30 mouse cellular contexts compared by ENCODE assay signal in genomic region chr11:73168071-73168470, GRCm38 (mm10). TPM values are rescaled to one million over a fixed set of nuclear protein-coding genes. Genes with fewer than 3 reads are reported as not detected.
A peak's percentile ranks its signal among the peaks of the same experiment; 100 is the strongest.
DNase-seq lines count a peak whose midpoint lies in the region; ATAC-seq and TF ChIP-seq lines count a peak whose summit lies in the region.
"Had no signal": no experiment of that assay in that cellular context is flagged by ENCODE, and none has a peak within 500 bp of the region (broad histone marks: within the 10 kb centered on the region; RNA-seq: fewer than 3 reads in every experiment).

No protein-coding gene starts in this region.

- H3K9me3 ChIP-seq in neural tube, embryonic 12.5 days = no peaks in the 10 kb centered on the region
- H3K9me3 ChIP-seq in neural tube, embryonic 15.5 days (replicated peaks) = no peaks in the 10 kb centered on the region
- no peaks in the 10 kb centered on the region for H3K9me3 ChIP-seq in lung, postnatal 0 days (ENCODE audit: low read length)
- no peaks in the 10 kb centered on the region for H3K9me3 ChIP-seq in hindbrain, embryonic 11.5 days (ENCODE audit: control insufficient read depth, low read length)
- H3K9me3 ChIP-seq: embryonic facial prominence, embryonic 13.5 days; forebrain, embryonic 10.5 days; forebrain, embryonic 15.5 days; heart, embryonic 10.5 days; heart, embryonic 15.5 days; hindbrain, embryonic 13.5 days; liver, embryonic 15.5 days; lung, embryonic 15.5 days had no signal

- no peaks in the 10 kb centered on the region for H3K4me1 ChIP-seq in neural tube, embryonic 12.5 days
- H3K4me1 ChIP-seq in neural tube, embryonic 15.5 days = no peaks in the 10 kb centered on the region
- H3K4me1 ChIP-seq in lung, postnatal 0 days (ENCODE audit: insufficient read depth, low read depth, low read length) = peaks cover 8% of the 10 kb centered on the region; the same call in 1 of the 2 replicates
- H3K4me1 ChIP-seq in hindbrain, embryonic 11.5 days (replicated peaks; ENCODE audit: control insufficient read depth, insufficient read depth, low read length) = no peaks in the 10 kb centered on the region
- H3K4me1 ChIP-seq: forebrain, embryonic 15.5 days had no signal

- no peak overlapping the region for H3K4me2 ChIP-seq in neural tube, embryonic 12.5 days (replicated peaks)
- H3K4me2 ChIP-seq in neural tube, embryonic 15.5 days = no peak overlapping the region
- H3K4me2 ChIP-seq in lung, postnatal 0 days (replicated peaks; ENCODE audit: low read depth, low read length) = no peak overlapping the region
- H3K4me2 ChIP-seq in hindbrain, embryonic 11.5 days (replicated peaks; ENCODE audit: low read depth, low read length) = no peak overlapping the region
- H3K4me2 ChIP-seq: embryonic facial prominence, embryonic 13.5 days; forebrain, embryonic 15.5 days; heart, embryonic 15.5 days; hindbrain, embryonic 13.5 days; liver, embryonic 15.5 days; lung, embryonic 15.5 days; midbrain, embryonic 11.5 days had no signal

- peaks cover 8% of the 10 kb centered on the region; the same call in 1 of the 2 replicates for H3K36me3 ChIP-seq in neural tube, embryonic 12.5 days
- H3K36me3 ChIP-seq in neural tube, embryonic 15.5 days = peaks cover 1% of the 10 kb centered on the region; the same call in 1 of the 2 replicates
- no peaks in the 10 kb centered on the region for H3K36me3 ChIP-seq in lung, postnatal 0 days (ENCODE audit: insufficient read depth, low read length)
- no peaks in the 10 kb centered on the region for H3K36me3 ChIP-seq in hindbrain, embryonic 11.5 days (ENCODE audit: control insufficient read depth, insufficient read depth, low read length)
- H3K36me3 ChIP-seq: forebrain, embryonic 15.5 days; lung, embryonic 15.5 days had no signal

- no peak for TF ChIP-seq CTCF in lung, postnatal 0 days (IDR thresholded peaks at IDR 0.05)

- DNase-seq in kidney, adult 18-20 months = peak; percentile 61
- no peak for DNase-seq in kidney, postnatal 10 days
- peak; percentile 78 for DNase-seq in kidney, adult 9 months
- no peak for DNase-seq in lung, postnatal 0 days (ENCODE audit: low spot score)
- DNase-seq in hindbrain, embryonic 11.5 days (ENCODE audit: low spot score) = no peak
- DNase-seq: B cell, adult 2 months; cerebellum, adult 11 months; cerebellum, adult 9-10 months; gastrocnemius, postnatal 25 days; heart, adult 11 months; lung, postnatal 36 days; right cerebral cortex, postnatal 4 days; thymus, adult 2 months; thymus, postnatal 36 days had no signal

- no peaks in the 10 kb centered on the region for H3K27me3 ChIP-seq in neural tube, embryonic 12.5 days (replicated peaks)
- H3K27me3 ChIP-seq in neural tube, embryonic 15.5 days (replicated peaks) = no peaks in the 10 kb centered on the region
- no peaks in the 10 kb centered on the region for H3K27me3 ChIP-seq in lung, postnatal 0 days (replicated peaks; ENCODE audit: insufficient read depth, low read length)
- no peaks in the 10 kb centered on the region for H3K27me3 ChIP-seq in hindbrain, embryonic 11.5 days (ENCODE audit: control insufficient read depth, insufficient read depth, low read length)
- H3K27me3 ChIP-seq: embryonic facial prominence, embryonic 13.5 days; forebrain, embryonic 15.5 days; heart, embryonic 15.5 days; hindbrain, embryonic 13.5 days; liver, embryonic 15.5 days; lung, embryonic 15.5 days; Patski had no signal

- WGBS in neural tube, embryonic 12.5 days = 88% methylated on average over 8 of the region's 8 CpGs
- WGBS in neural tube, embryonic 15.5 days = 86% methylated on average over 8 of the region's 8 CpGs
- 82% methylated on average over 8 of the region's 8 CpGs for WGBS in lung, postnatal 0 days
- 86% methylated on average over 8 of the region's 8 CpGs for WGBS in hindbrain, embryonic 11.5 days

- H3K4me3 ChIP-seq in neural tube, embryonic 12.5 days = no peak overlapping the region
- H3K4me3 ChIP-seq in neural tube, embryonic 15.5 days (replicated peaks) = no peak overlapping the region
- no peak overlapping the region for H3K4me3 ChIP-seq in lung, postnatal 0 days (ENCODE audit: low read depth, low read length)
- H3K4me3 ChIP-seq in hindbrain, embryonic 11.5 days (ENCODE audit: low read depth, low read length) = no peak overlapping the region
- H3K4me3 ChIP-seq: embryonic facial prominence, embryonic 13.5 days; forebrain, embryonic 10.5 days; forebrain, embryonic 15.5 days; heart, embryonic 10.5 days; heart, embryonic 15.5 days; hindbrain, embryonic 13.5 days; left cerebral cortex, adult 2 months; liver, embryonic 15.5 days; lung, embryonic 15.5 days had no signal

- H3K9ac ChIP-seq in neural tube, embryonic 12.5 days = 0 out of 2 replicates have a peak overlapping the region, but pooled peaks have one; percentile 17
- no peak overlapping the region for H3K9ac ChIP-seq in neural tube, embryonic 15.5 days (replicated peaks)
- no peak overlapping the region for H3K9ac ChIP-seq in lung, postnatal 0 days (replicated peaks; ENCODE audit: low read depth)
- no peak overlapping the region for H3K9ac ChIP-seq in hindbrain, embryonic 11.5 days (ENCODE audit: low read depth, low read length)
- H3K9ac ChIP-seq: embryonic facial prominence, embryonic 13.5 days; forebrain, embryonic 15.5 days; heart, embryonic 15.5 days; hindbrain, embryonic 13.5 days; liver, embryonic 15.5 days; lung, embryonic 15.5 days had no signal

- no peak for ATAC-seq in neural tube, embryonic 12.5 days (ENCODE audit: low FRiP score, low read depth)
- no peak for ATAC-seq in neural tube, embryonic 15.5 days (ENCODE audit: low FRiP score)
- ATAC-seq in lung, postnatal 0 days = no peak
- ATAC-seq in hindbrain, embryonic 11.5 days (ENCODE audit: low FRiP score) = no peak
- ATAC-seq: forebrain, embryonic 15.5 days; intestine, postnatal 0 days; midbrain, embryonic 16.5 days; Patski had no signal

- no peak for TF ChIP-seq EP300 in lung, postnatal 0 days (IDR thresholded peaks at IDR 0.05)

- H3K27ac ChIP-seq in neural tube, embryonic 12.5 days = no peak overlapping the region
- H3K27ac ChIP-seq in neural tube, embryonic 15.5 days (replicated peaks) = no peak overlapping the region
- H3K27ac ChIP-seq in lung, postnatal 0 days (ENCODE audit: low read length) = no peak overlapping the region
- no peak overlapping the region for H3K27ac ChIP-seq in hindbrain, embryonic 11.5 days (ENCODE audit: low read depth, low read length)
- H3K27ac ChIP-seq: embryonic facial prominence, embryonic 13.5 days; forebrain, embryonic 10.5 days; forebrain, embryonic 15.5 days; heart, embryonic 10.5 days; heart, embryonic 15.5 days; hindbrain, embryonic 13.5 days; left cerebral cortex, adult 2 months; liver, embryonic 15.5 days; lung, embryonic 15.5 days; stomach, postnatal 0 days had no signal

RNA-seq across cellular contexts. Expression of gene P2rx5, which starts 7.8 kb away (rescaled TPM):
- polyA plus RNA-seq in neural tube, embryonic 12.5 days (2016; fragmentation: Nextera tagmentation; extraction: Ambion mirVana) = 0.22 and 0.30 TPM in 2 replicates
- 0.72 and 0.84 TPM in 2 replicates for polyA plus RNA-seq in neural tube, embryonic 15.5 days (2015; fragmentation: Nextera tagmentation; extraction: Ambion mirVana)
- 1.4 and 2.2 TPM in 2 replicates for polyA plus RNA-seq in lung, postnatal 0 days (2015; fragmentation: Nextera tagmentation; extraction: Ambion mirVana)
- 0.45 TPM in 2 replicates for polyA plus RNA-seq in hindbrain, embryonic 11.5 days (2014; fragmentation: Nextera tagmentation; extraction: Ambion mirVana)

RNA-seq across cellular contexts. Expression of gene Emc6, which starts 8.8 kb away (rescaled TPM):
- 122 and 129 TPM in 2 replicates for polyA plus RNA-seq in neural tube, embryonic 12.5 days (2016; fragmentation: Nextera tagmentation; extraction: Ambion mirVana)
- polyA plus RNA-seq in neural tube, embryonic 15.5 days (2015; fragmentation: Nextera tagmentation; extraction: Ambion mirVana) = 136 and 148 TPM in 2 replicates
- 160 and 177 TPM in 2 replicates for polyA plus RNA-seq in lung, postnatal 0 days (2015; fragmentation: Nextera tagmentation; extraction: Ambion mirVana)
- 132 and 134 TPM in 2 replicates for polyA plus RNA-seq in hindbrain, embryonic 11.5 days (2014; fragmentation: Nextera tagmentation; extraction: Ambion mirVana)

RNA-seq across cellular contexts. Expression of gene Tax1bp3, which starts 8.8 kb away (rescaled TPM):
- 198 and 205 TPM in 2 replicates for polyA plus RNA-seq in neural tube, embryonic 12.5 days (2016; fragmentation: Nextera tagmentation; extraction: Ambion mirVana)
- polyA plus RNA-seq in neural tube, embryonic 15.5 days (2015; fragmentation: Nextera tagmentation; extraction: Ambion mirVana) = 118 and 133 TPM in 2 replicates
- polyA plus RNA-seq in lung, postnatal 0 days (2015; fragmentation: Nextera tagmentation; extraction: Ambion mirVana) = 373 and 379 TPM in 2 replicates
- 221 and 223 TPM in 2 replicates for polyA plus RNA-seq in hindbrain, embryonic 11.5 days (2014; fragmentation: Nextera tagmentation; extraction: Ambion mirVana)

RNA-seq across cellular contexts. Expression of gene Haspin, which starts 30.0 kb away (rescaled TPM):
- polyA plus RNA-seq in neural tube, embryonic 12.5 days (2016; fragmentation: Nextera tagmentation; extraction: Ambion mirVana) = 11.0 and 11.1 TPM in 2 replicates
- 2.4 and 5.7 TPM in 2 replicates for polyA plus RNA-seq in neural tube, embryonic 15.5 days (2015; fragmentation: Nextera tagmentation; extraction: Ambion mirVana)
- 2.4 and 2.5 TPM in 2 replicates for polyA plus RNA-seq in lung, postnatal 0 days (2015; fragmentation: Nextera tagmentation; extraction: Ambion mirVana)
- polyA plus RNA-seq in hindbrain, embryonic 11.5 days (2014; fragmentation: Nextera tagmentation; extraction: Ambion mirVana) = 13.9 and 14.2 TPM in 2 replicates

RNA-seq across cellular contexts. Expression of gene Ctns, which starts 30.8 kb away (rescaled TPM):
- polyA plus RNA-seq in neural tube, embryonic 12.5 days (2016; fragmentation: Nextera tagmentation; extraction: Ambion mirVana) = 21.5 and 26.1 TPM in 2 replicates
- 17.0 and 17.7 TPM in 2 replicates for polyA plus RNA-seq in neural tube, embryonic 15.5 days (2015; fragmentation: Nextera tagmentation; extraction: Ambion mirVana)
- 15.2 and 16.2 TPM in 2 replicates for polyA plus RNA-seq in lung, postnatal 0 days (2015; fragmentation: Nextera tagmentation; extraction: Ambion mirVana)
- polyA plus RNA-seq in hindbrain, embryonic 11.5 days (2014; fragmentation: Nextera tagmentation; extraction: Ambion mirVana) = 19.1 and 25.2 TPM in 2 replicates

Comparison
In these comparisons a context has a peak if more than half of its experiments do, and no peak if none do; other contexts are left out.
1. DNase-seq: peak in kidney, adult 18-20 months (single experiment) and kidney, adult 9 months (single experiment); none in kidney, postnatal 10 days (single experiment), lung, postnatal 0 days (single experiment) and hindbrain, embryonic 11.5 days (single experiment).